Mouse (Mus musculus) MEL (cell line): ENCODE data around the gene Ces1h.

ENCODE experiments used
- CTCF ChIP-seq, 3 experiments: IDR thresholded peaks in 2 of 3; conservative IDR thresholded peaks in 1 of 3; 2 replicates each; pipeline ENCODE4 v1.5.1; 2011 to 2012; ENCODE audit warnings: low read length in 3 of 3, low read depth in 2 of 3, mild to moderate bottlenecking in 2 of 3, improper control_type of control experiment in 1 of 3, inconsistent platforms in 1 of 3, mixed read lengths in 1 of 3, moderate library complexity in 1 of 3; ENCODE audit not compliant: control insufficient read depth in 1 of 3, insufficient read depth in 1 of 3, poor library complexity in 1 of 3, severe bottlenecking in 1 of 3
- E2F4 ChIP-seq: IDR thresholded peaks from 2 replicates; pipeline ENCODE4 v1.6.1; 2011; ENCODE audit warnings: low read depth, low read length, improper control_type of control experiment, borderline replicate concordance
- GABPA ChIP-seq: IDR thresholded peaks from 2 replicates; pipeline ENCODE4 v1.6.1; 2012; ENCODE audit warnings: low read depth, mild to moderate bottlenecking, inconsistent platforms, low read length, improper control_type of control experiment, moderate library complexity
- POLR2A ChIP-seq, 2 experiments: IDR thresholded peaks; 2 replicates each; pipeline ENCODE4 v1.6.1; 2011 to 2012; ENCODE audit warnings: low read length in 2 of 2, mild to moderate bottlenecking in 2 of 2, control low read depth in 1 of 2, improper control_type of control experiment in 1 of 2, low read depth in 1 of 2, moderate library complexity in 1 of 2; ENCODE audit not compliant: control insufficient read depth in 1 of 2, insufficient read depth in 1 of 2, poor library complexity in 1 of 2

DNA sequence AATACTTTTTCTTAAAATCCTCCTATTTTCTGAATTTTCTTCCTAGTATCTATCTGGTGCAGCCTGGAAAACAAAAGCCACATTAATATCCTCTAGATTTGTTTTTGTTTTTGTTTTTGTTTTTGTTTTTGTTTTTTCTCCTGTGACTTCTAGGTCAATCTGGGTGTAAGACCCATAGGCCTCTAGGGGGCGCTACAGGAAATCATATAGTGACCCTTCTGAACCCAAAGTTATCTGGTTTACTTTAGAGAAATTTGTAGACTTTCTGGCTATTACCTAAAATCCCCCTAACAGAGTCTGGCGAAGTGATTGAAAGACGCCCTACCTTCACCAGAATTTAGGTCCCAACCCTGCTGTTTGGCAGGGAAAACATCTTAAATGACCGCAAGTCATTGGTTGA, 35.9 kb upstream of the Ces1h start:
- no peak for TF ChIP-seq POLR2A (IDR thresholded peaks at IDR 0.05; ENCODE audit: control insufficient read depth in 1 of 2, insufficient read depth in 1 of 2, low read depth in 1 of 2, low read length in 2 of 2, poor library complexity in 1 of 2)
- TF ChIP-seq CTCF (IDR thresholded peaks at IDR 0.05 in 2 of 3, conservative IDR thresholded peaks at IDR 0.05 in 1 of 3; ENCODE audit: control insufficient read depth in 1 of 3, insufficient read depth in 1 of 3, low read depth in 2 of 3, low read length in 3 of 3, poor library complexity in 1 of 3, severe bottlenecking in 1 of 3), result no peak
- no peak for TF ChIP-seq E2F4
- no peak for TF ChIP-seq GABPA
